Mouse (Mus musculus) ES-Bruce4 (cell line): Measurements from ENCODE around the gene Tcta. TPM values are rescaled to one million over a fixed set of nuclear protein-coding genes. Genes with fewer than 3 reads are reported as not detected.

Source experiments
- H3K27ac ChIP-seq: 2 replicates; pipeline ENCODE4 v1.5.1; 2012; ENCODE audit warnings: low read length, inconsistent platforms; ENCODE audit not compliant: insufficient read depth
- H3K27me3 ChIP-seq: 2 replicates; pipeline ENCODE4 v1.6.1; 2012; ENCODE audit warnings: mild to moderate bottlenecking, low read length, inconsistent platforms; ENCODE audit not compliant: control insufficient read depth, poor library complexity, insufficient read depth, severe bottlenecking
- H3K36me3 ChIP-seq: 2 replicates; pipeline ENCODE4 v1.6.1; 2012; ENCODE audit warnings: inconsistent platforms, mild to moderate bottlenecking, low read length, moderate library complexity; ENCODE audit not compliant: control insufficient read depth, poor library complexity, insufficient read depth, severe bottlenecking
- H3K4me1 ChIP-seq: one replicate; pipeline ENCODE4 v1.8.1; 2011; ENCODE audit warnings: low read length; ENCODE audit not compliant: control insufficient read depth, insufficient read depth
- H3K4me3 ChIP-seq: 2 replicates; pipeline ENCODE4 v1.5.1; 2011; ENCODE audit warnings: low read depth, mild to moderate bottlenecking, low read length
- H3K9ac ChIP-seq: 2 replicates; pipeline ENCODE4 v1.6.1; 2012; ENCODE audit warnings: low read depth, mild to moderate bottlenecking, inconsistent platforms; ENCODE audit not compliant: poor library complexity, severe bottlenecking
- H3K9me3 ChIP-seq: replicated peaks from 2 replicates; pipeline ENCODE4 v1.6.1; 2012; ENCODE audit warnings: mild to moderate bottlenecking, low read length, inconsistent platforms; ENCODE audit not compliant: control insufficient read depth, poor library complexity, insufficient read depth, severe bottlenecking
- CTCF ChIP-seq: IDR thresholded peaks from one replicate; pipeline ENCODE4 v1.8.1; 2011; ENCODE audit warnings: low read depth, low read length
- EP300 ChIP-seq: IDR thresholded peaks from 2 replicates; pipeline ENCODE4 v1.6.1; 2011; ENCODE audit warnings: low read depth, low read length; ENCODE audit not compliant: insufficient read depth
- POLR2A ChIP-seq: IDR thresholded peaks from one replicate; pipeline ENCODE4 v1.8.1; 2011; ENCODE audit warnings: low read length; ENCODE audit not compliant: insufficient read depth
- polyA plus RNA-seq: library from polyadenylated mRNA; stranded (reverse); fragments of >200 nt; gene quantifications from 2 replicates; pipeline ENCODE4 v1.2.4, GENCODE M21; 2011; ENCODE audit warnings: low read depth; ENCODE audit not compliant: missing spikeins, insufficient read depth, insufficient read length

The Tcta gene
- polyA plus RNA-seq, result 4.0 and 7.0 TPM in 2 replicates

- H3K9me3 ChIP-seq, result no peaks in the 10 kb centered on the region
- peaks cover 4% of the 10 kb centered on the region for H3K36me3 ChIP-seq
- H3K27me3 ChIP-seq, result no peaks in the 10 kb centered on the region
- peak within 1 kb of the TSS; percentile 91 for H3K9ac ChIP-seq
- no peak for TF ChIP-seq CTCF
- TF ChIP-seq POLR2A, result peak; percentile 75
- H3K27ac ChIP-seq, result peak within 1 kb of the TSS; percentile 86
- no peaks in the 10 kb centered on the region for H3K4me1 ChIP-seq
- H3K4me3 ChIP-seq, result peak within 1 kb of the TSS; percentile 97
Observed at GRCm38 (mm10) chr9:108305629-108306520, at the start of gene Tcta, which contains the start of gene Rhoa. Tcta (minus strand) TSS chr9:108306160. Rhoa (plus strand) TSS chr9:108306129.

- TF ChIP-seq CTCF (no peak), EP300 (no peak), POLR2A (no peak)
- no peaks in the 10 kb centered on the region for H3K9me3 ChIP-seq
- peaks cover 15% of the 10 kb centered on the region for H3K36me3 ChIP-seq
- no peak overlapping the region for H3K9ac ChIP-seq
- no peaks in the 10 kb centered on the region for H3K4me1 ChIP-seq
- no peak overlapping the region for H3K4me3 ChIP-seq
- H3K27ac ChIP-seq, result no peak overlapping the region
- no peaks in the 10 kb centered on the region for H3K27me3 ChIP-seq
Observed at GRCm38 (mm10) chr9:108349727-108350126, 43.8 kb upstream of the Tcta start.

GRCm38 (mm10) chr9:108348290-108348680, 42.3 kb upstream of the Tcta start:
- H3K4me1 ChIP-seq, result no peaks in the 10 kb centered on the region
- H3K27me3 ChIP-seq, result no peaks in the 10 kb centered on the region
- no peaks in the 10 kb centered on the region for H3K9me3 ChIP-seq
- H3K9ac ChIP-seq, result peak overlapping the region; percentile 68
- H3K4me3 ChIP-seq, result peak overlapping the region; percentile 94
- peaks cover 9% of the 10 kb centered on the region for H3K36me3 ChIP-seq
- no peak for TF ChIP-seq CTCF
- TF ChIP-seq EP300, result no peak
- no peak for TF ChIP-seq POLR2A
- H3K27ac ChIP-seq, result no peak overlapping the region

- H3K4me1 ChIP-seq, result no peaks in the 10 kb centered on the region
- peaks cover 8% of the 10 kb centered on the region for H3K36me3 ChIP-seq
- no peak for TF ChIP-seq CTCF
- TF ChIP-seq POLR2A, result peak; percentile 33
- H3K9me3 ChIP-seq, result no peaks in the 10 kb centered on the region
- peak within 1 kb of the TSS; percentile 94 for H3K4me3 ChIP-seq
- peak within 1 kb of the TSS; percentile 68 for H3K9ac ChIP-seq
- peak within 1 kb of the TSS; percentile 1 for H3K27ac ChIP-seq
- H3K27me3 ChIP-seq, result no peaks in the 10 kb centered on the region
Observed at GRCm38 (mm10) chr9:108347540-108348289, 41.8 kb upstream of the Tcta start, which contains the start of gene Usp4. Usp4 (plus strand) TSS chr9:108347853.

- no peaks in the 10 kb centered on the region for H3K4me1 ChIP-seq
- H3K36me3 ChIP-seq, result peaks cover 8% of the 10 kb centered on the region
- peak overlapping the region; percentile 68 for H3K9ac ChIP-seq
- no peaks in the 10 kb centered on the region for H3K27me3 ChIP-seq
- peak overlapping the region; percentile 94 for H3K4me3 ChIP-seq
- H3K27ac ChIP-seq, result peak overlapping the region; percentile 1; the same call in 1 of the 2 replicates
- TF ChIP-seq CTCF, result no peak
- no peak for TF ChIP-seq EP300
- no peak for TF ChIP-seq POLR2A
- no peaks in the 10 kb centered on the region for H3K9me3 ChIP-seq
Observed at GRCm38 (mm10) chr9:108347024-108347423, 41.1 kb upstream of the Tcta start.
